Mouse (Mus musculus) mouse trophoblast stem cell (cell line): Measurements from ENCODE around the gene Nsl1.
"Not testable (repeated sequence)": the region's sequence is repeated elsewhere in the genome, so short reads cannot be mapped to it uniquely, and the experiment has no call there.

ENCODE experiments used
- in situ Hi-C, 2 experiments: fragments of 300-500 bp; cut with MseI, MboI; formaldehyde crosslinking; loops; 2 replicates in 1 of 2; 3 replicates in 1 of 2; pipeline ENCODE4 v1.15.1; 2025

Nsl1 gene

GRCm38 (mm10) chr1:191062781-191063485 is at the start of gene Nsl1, which contains the start of gene Tatdn3:
Gene Nsl1, plus strand, starts transcription at chr1:191063012.
Gene Tatdn3, minus strand, starts transcription at chr1:191062932.
- in situ Hi-C loops: no loop called here

- in situ Hi-C loops: no loop called here
Observed at GRCm38 (mm10) chr1:191014271-191014670, 48.5 kb upstream of the Nsl1 start.

GRCm38 (mm10) chr1:191019803-191020202 is 43.0 kb upstream of the Nsl1 start:
- in situ Hi-C loops: no loop called here

- in situ Hi-C loops: no loop called here
Observed at GRCm38 (mm10) chr1:191020217-191020924, 42.4 kb upstream of the Nsl1 start.

- in situ Hi-C loops: no loop called here
Observed at GRCm38 (mm10) chr1:191021016-191021415, 41.8 kb upstream of the Nsl1 start.

- in situ Hi-C loops: no loop called here
Observed at GRCm38 (mm10) chr1:191023140-191023539, 39.7 kb upstream of the Nsl1 start.

- in situ Hi-C loops: not testable (repeated sequence)
Observed at GRCm38 (mm10) chr1:191023806-191024205, 39.0 kb upstream of the Nsl1 start.

- in situ Hi-C loops: no loop called here
Observed at GRCm38 (mm10) chr1:191025016-191026012, 37.5 kb upstream of the Nsl1 start.

- in situ Hi-C loops: no loop called here
Observed at GRCm38 (mm10) chr1:191026021-191026713, 36.6 kb upstream of the Nsl1 start, which contains the start of gene Flvcr1. Gene Flvcr1, minus strand, starts transcription at chr1:191026158.

- in situ Hi-C loops: no loop called here
Observed at GRCm38 (mm10) chr1:191030182-191030581, 32.6 kb upstream of the Nsl1 start.

GRCm38 (mm10) chr1:191030922-191031425 is 31.8 kb upstream of the Nsl1 start:
- in situ Hi-C loops: not testable (repeated sequence)

- in situ Hi-C loops: no loop called here
Observed at GRCm38 (mm10) chr1:191035649-191036048, 27.2 kb upstream of the Nsl1 start.

GRCm38 (mm10) chr1:191036554-191037334 is 26.1 kb upstream of the Nsl1 start, which contains the start of gene Spata45:
Gene Spata45, plus strand, starts transcription at chr1:191036639.
- in situ Hi-C loops: no loop called here

- in situ Hi-C loops: no loop called here
Observed at GRCm38 (mm10) chr1:191037999-191038398, 24.8 kb upstream of the Nsl1 start.

GRCm38 (mm10) chr1:191041352-191041751 is 21.5 kb upstream of the Nsl1 start:
- in situ Hi-C loops: no loop called here

GRCm38 (mm10) chr1:191042106-191042505 is 20.7 kb upstream of the Nsl1 start:
- in situ Hi-C loops: no loop called here

GRCm38 (mm10) chr1:191042688-191043087 is 20.1 kb upstream of the Nsl1 start:
- in situ Hi-C loops: no loop called here

GRCm38 (mm10) chr1:191045264-191045663 is 17.5 kb upstream of the Nsl1 start:
- in situ Hi-C loops: no loop called here

GRCm38 (mm10) chr1:191046231-191046824 is 16.5 kb upstream of the Nsl1 start:
- in situ Hi-C loops: no loop called here

GRCm38 (mm10) chr1:191053555-191053954 is 9.3 kb upstream of the Nsl1 start:
- in situ Hi-C loops: no loop called here
